Mouse (Mus musculus) intestine, postnatal 0 days (tissue): Measurements from ENCODE around the gene Iqca. TPM values are rescaled to one million over a fixed set of nuclear protein-coding genes. Genes with fewer than 3 reads are reported as not detected.

Experiments
- ATAC-seq: fragments of 200-750 bp; cut with Nextera tagmentation; 2 replicates; pipeline ENCODE4 v1.8.0; 2017; ENCODE audit warnings: mild to moderate bottlenecking, moderate TSS enrichment, moderate library complexity
- H3K27ac ChIP-seq: fragments of 300-500 bp; sonication (generic); 2 replicates; pipeline ENCODE4 v1.5.1; 2014; ENCODE audit warnings: mild to moderate bottlenecking, low read depth, low read length, moderate library complexity
- H3K27me3 ChIP-seq: fragments of 300-500 bp; sonication (generic); replicated peaks from 2 replicates; pipeline ENCODE4 v1.6.1; 2014; ENCODE audit warnings: low read length, mixed read lengths; ENCODE audit not compliant: control insufficient read depth, insufficient read depth
- H3K36me3 ChIP-seq: fragments of 300-500 bp; sonication (generic); 2 replicates; pipeline ENCODE4 v1.6.1; 2014; ENCODE audit warnings: mild to moderate bottlenecking, moderate library complexity; ENCODE audit not compliant: control insufficient read depth, insufficient read depth
- H3K4me1 ChIP-seq: fragments of 300-500 bp; sonication (generic); replicated peaks from 2 replicates; pipeline ENCODE4 v1.6.1; 2014; ENCODE audit warnings: antibody characterized with exemption, low read length, mixed read lengths; ENCODE audit not compliant: control insufficient read depth, insufficient read depth
- H3K4me2 ChIP-seq: fragments of 300-500 bp; sonication (generic); replicated peaks from 2 replicates; pipeline ENCODE4 v1.6.1; 2014; ENCODE audit warnings: low read depth, mild to moderate bottlenecking, moderate library complexity
- H3K4me3 ChIP-seq: fragments of 300-500 bp; sonication (generic); 2 replicates; pipeline ENCODE4 v1.5.1; 2014; ENCODE audit warnings: low read depth, low read length
- H3K9ac ChIP-seq: fragments of 300-500 bp; sonication (generic); 2 replicates; pipeline ENCODE4 v1.6.1; 2014; ENCODE audit warnings: mild to moderate bottlenecking, low read depth, low read length
- H3K9me3 ChIP-seq: fragments of 300-500 bp; sonication (generic); 2 replicates; pipeline ENCODE4 v1.6.1; 2016; ENCODE audit warnings: mixed run types; ENCODE audit not compliant: control insufficient read depth
- CTCF ChIP-seq: sonication (generic); IDR thresholded peaks from 2 replicates; pipeline ENCODE4 v1.5.1; 2016; ENCODE audit warnings: low read depth, mild to moderate bottlenecking, control low read depth, antibody characterized with exemption, moderate library complexity
- WGBS: fragments of 180-500 bp; shearing (Covaris S2); extraction: QIAGEN DNeasy Blood & Tissue Kit; methylation state at CpG from one replicate; pipeline ENCODE4 v1.1.7; 2014; 5-methylcytosine and 5-hydroxymethylcytosine counted together
- polyA plus RNA-seq: library from polyadenylated mRNA; unstranded; fragments of >200 nt; fragmentation: Nextera tagmentation; extraction: Ambion mirVana; gene quantifications from 2 replicates; pipeline ENCODE4 v1.2.1, GENCODE M21; 2015

The Iqca gene
- polyA plus RNA-seq, 1 experiment from 2014 or later: 0.47 TPM

DNA sequence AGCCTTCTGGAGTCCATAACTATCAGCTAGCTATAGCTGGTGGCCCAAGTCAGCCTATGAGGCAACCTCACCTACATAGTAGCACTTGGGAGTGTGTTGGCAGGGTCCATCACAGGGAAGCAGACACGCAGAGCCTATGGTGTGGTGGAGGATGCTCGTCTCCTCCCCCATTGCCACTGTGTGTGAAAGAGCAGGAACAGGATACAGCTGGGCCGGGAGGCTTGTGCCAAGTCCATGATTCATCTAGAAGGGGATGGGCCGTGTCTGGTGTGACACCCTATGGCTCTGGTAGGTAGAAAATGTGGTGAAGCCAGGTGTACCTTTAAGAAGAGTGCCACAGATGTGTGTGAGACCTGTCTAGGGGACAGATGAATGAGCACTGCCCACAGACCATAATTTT, 33.0 kb upstream of the Iqca start:
- no peaks in the 10 kb centered on the region for H3K36me3 ChIP-seq
- WGBS: 63% methylated on average over 4 of the region's 4 CpGs
- H3K4me2 ChIP-seq: no peak overlapping the region
- H3K27ac ChIP-seq: no peak overlapping the region
- H3K9ac ChIP-seq: no peak overlapping the region
- no peak overlapping the region for H3K4me3 ChIP-seq
- no peaks in the 10 kb centered on the region for H3K27me3 ChIP-seq
- no peaks in the 10 kb centered on the region for H3K9me3 ChIP-seq
- ATAC-seq: no peak
- H3K4me1 ChIP-seq: no peaks in the 10 kb centered on the region
- no peak for TF ChIP-seq CTCF

DNA sequence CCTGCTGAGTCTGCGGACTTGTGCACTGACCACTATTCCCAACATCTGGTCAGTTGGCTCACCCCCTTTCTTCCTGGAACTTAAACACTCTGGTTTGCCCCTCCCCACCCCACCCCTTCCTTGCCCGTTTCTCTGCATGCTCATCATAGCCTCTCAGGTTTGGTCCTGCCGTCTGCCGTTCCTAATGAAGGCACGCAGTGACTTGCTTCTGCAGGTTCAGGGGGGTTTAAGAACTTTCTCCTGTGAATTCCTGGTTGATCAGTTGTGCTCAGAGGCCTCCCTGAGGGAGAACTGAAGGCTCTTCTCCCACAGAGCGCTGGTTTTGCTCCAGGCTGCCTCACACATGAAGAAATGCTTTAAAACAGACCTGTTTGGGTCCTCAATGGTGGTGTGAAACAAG, 30.4 kb upstream of the Iqca start:
- Histone ChIP-seq H3K27ac (no peak overlapping the region), H3K9ac (no peak overlapping the region), H3K4me2 (no peak overlapping the region), H3K9me3 (no peaks in the 10 kb centered on the region), H3K4me3 (no peak overlapping the region), H3K27me3 (no peaks in the 10 kb centered on the region), H3K36me3 (no peaks in the 10 kb centered on the region), H3K4me1 (no peaks in the 10 kb centered on the region)
- WGBS: 52% methylated on average over 6 of the region's 6 CpGs
- ATAC-seq: no peak
- no peak for TF ChIP-seq CTCF

DNA sequence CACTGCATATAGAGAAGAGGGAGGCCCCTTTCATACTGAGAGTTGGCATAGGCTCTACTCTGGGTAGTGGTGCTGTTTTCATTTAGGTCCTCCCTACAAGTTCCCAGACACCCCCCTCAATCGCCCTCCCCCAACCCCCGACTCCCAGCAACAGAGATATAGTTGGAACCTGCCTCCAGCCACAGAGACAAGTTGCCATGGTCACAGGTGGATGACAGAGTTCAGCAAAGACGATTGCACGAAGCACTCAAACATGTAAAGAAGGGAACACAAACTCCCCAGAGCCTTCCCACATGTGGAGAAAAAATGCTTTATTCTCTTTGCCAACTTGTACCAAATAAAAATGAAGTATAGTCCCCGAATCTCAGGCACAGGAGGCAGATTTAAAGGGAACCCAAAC, 29.3 kb upstream of the Iqca start:
- 73% methylated on average over 5 of the region's 5 CpGs for WGBS
- Histone ChIP-seq H3K27ac (no peak overlapping the region), H3K4me3 (no peak overlapping the region), H3K9me3 (no peaks in the 10 kb centered on the region), H3K27me3 (no peaks in the 10 kb centered on the region), H3K4me2 (no peak overlapping the region), H3K36me3 (no peaks in the 10 kb centered on the region), H3K4me1 (no peaks in the 10 kb centered on the region), H3K9ac (no peak overlapping the region)
- TF ChIP-seq CTCF: no peak
- ATAC-seq: no peak

DNA sequence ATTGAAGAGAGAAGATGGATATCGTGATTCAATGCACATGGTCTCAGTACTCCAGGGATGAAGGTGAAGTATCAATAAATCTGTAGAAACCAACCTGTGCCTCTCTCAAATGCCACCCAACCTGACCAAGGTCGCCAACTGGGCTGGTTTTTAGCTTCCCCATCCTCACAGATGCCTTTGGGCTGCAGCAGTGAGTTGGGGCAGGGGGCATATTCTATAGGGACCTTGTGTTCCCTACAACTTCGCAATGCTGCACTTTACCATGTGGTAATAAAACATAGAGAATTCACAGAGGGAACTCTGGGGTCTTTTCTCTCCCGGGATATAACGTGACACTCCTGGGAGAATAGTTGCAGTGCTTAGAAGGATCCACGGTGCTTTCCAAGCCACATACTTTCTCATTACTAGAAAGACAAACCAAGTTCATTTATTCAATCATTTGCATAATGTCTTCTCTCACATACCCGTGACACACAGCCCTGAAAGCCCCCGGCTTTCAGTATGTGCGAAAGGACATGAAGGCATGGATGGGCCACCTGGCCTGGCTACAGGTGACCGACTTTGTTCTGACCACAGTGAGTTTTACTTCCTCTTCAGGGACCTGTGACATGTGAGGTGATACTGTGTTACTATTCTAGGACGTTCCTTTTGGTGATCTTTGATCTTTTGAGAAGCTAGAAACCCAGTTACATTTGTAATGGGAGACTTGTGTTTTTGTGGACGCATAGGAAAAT, 27.9 kb upstream of the Iqca start:
- 82% methylated on average over 12 of the region's 12 CpGs for WGBS
- H3K4me1 ChIP-seq: no peaks in the 10 kb centered on the region

DNA sequence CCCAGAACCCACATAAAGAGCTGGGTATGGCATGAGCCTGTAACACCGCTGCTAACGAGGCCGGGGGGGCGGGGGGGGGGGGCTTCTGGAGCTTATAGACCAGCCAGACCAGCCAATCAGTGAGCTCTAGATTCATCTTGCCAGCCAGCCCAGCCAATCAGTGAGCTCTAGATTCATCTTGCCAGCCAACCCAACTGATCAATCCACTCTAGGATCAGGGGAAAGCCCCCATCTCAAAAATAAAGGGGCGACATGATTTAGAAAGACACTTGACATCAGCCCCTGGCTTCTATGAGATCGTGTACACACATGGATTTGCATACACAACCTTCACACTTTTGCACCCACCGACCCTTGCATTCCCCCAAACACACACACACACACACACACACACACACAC, 27.3 kb upstream of the Iqca start:
- H3K4me2 ChIP-seq: no peak overlapping the region
- no peak overlapping the region for H3K27ac ChIP-seq
- no peaks in the 10 kb centered on the region for H3K36me3 ChIP-seq
- H3K4me3 ChIP-seq: no peak overlapping the region
- 66% methylated on average over 7 of the region's 7 CpGs for WGBS
- no peaks in the 10 kb centered on the region for H3K9me3 ChIP-seq
- no peaks in the 10 kb centered on the region for H3K27me3 ChIP-seq
- no peak for TF ChIP-seq CTCF
- no peaks in the 10 kb centered on the region for H3K4me1 ChIP-seq
- no peak for ATAC-seq
- H3K9ac ChIP-seq: no peak overlapping the region

More for the DNA sequence above, 27.9 kb upstream of the Iqca start:
- no peaks in the 10 kb centered on the region for H3K27me3 ChIP-seq
- H3K4me3 ChIP-seq: no peak overlapping the region
- no peak for ATAC-seq
- H3K9me3 ChIP-seq: no peaks in the 10 kb centered on the region
- no peaks in the 10 kb centered on the region for H3K36me3 ChIP-seq
- H3K27ac ChIP-seq: no peak overlapping the region
- TF ChIP-seq CTCF: no peak
- H3K4me2 ChIP-seq: no peak overlapping the region
- H3K9ac ChIP-seq: no peak overlapping the region

DNA sequence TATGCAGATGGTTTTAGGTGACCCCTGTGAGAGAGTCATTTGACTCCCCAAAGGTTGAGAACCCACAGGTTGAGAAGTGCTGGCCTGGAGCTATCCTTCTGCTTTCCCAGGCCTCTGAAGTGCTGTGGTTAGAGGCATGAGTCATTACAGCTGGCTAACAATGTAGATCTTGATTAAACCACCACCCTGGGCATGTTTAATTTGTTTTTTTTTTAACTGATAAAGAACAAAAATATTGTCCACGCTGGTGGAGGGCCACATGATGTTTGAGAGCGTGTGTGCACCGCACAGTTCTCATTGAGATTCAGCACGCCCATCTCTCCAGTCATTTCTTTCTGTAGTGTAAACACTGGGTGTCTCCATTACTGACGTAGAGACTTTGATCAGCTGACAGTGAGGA, 24.8 kb upstream of the Iqca start:
- Histone ChIP-seq H3K9ac (no peak overlapping the region), H3K36me3 (no peaks in the 10 kb centered on the region), H3K4me1 (no peaks in the 10 kb centered on the region), H3K4me3 (no peak overlapping the region), H3K9me3 (no peaks in the 10 kb centered on the region), H3K27me3 (no peaks in the 10 kb centered on the region), H3K4me2 (no peak overlapping the region), H3K27ac (no peak overlapping the region)
- ATAC-seq: no peak
- 41% methylated on average over 5 of the region's 5 CpGs for WGBS
- TF ChIP-seq CTCF: no peak

DNA sequence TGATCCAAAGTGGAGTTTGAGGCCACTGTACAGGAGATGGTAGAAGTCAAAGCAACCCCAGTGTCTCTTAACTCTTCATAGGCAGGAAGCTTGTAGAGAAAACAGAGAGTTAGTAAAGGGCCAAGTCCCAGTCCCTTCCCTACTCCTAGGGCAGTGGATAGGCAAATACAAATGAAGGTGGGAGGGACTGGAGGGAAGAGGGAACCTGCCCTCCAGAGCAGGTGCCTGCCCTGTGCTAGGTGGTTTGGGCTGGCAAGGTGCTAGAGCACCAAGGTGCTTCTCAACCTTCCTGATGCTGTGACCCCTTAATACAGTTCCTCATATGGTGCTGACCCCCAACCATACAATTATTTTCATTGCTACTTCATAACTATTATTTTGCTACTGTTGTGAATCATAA, 24.4 kb upstream of the Iqca start:
- Histone ChIP-seq H3K4me3 (no peak overlapping the region), H3K4me1 (no peaks in the 10 kb centered on the region), H3K4me2 (no peak overlapping the region), H3K9ac (no peak overlapping the region), H3K9me3 (no peaks in the 10 kb centered on the region), H3K27me3 (no peaks in the 10 kb centered on the region), H3K27ac (no peak overlapping the region), H3K36me3 (no peaks in the 10 kb centered on the region)
- TF ChIP-seq CTCF: no peak
- ATAC-seq: no peak
